Mouse (Mus musculus) brain, embryonic 14.5 days (tissue): ENCODE data around the gene 1700088E04Rik. TPM values are rescaled to one million over a fixed set of nuclear protein-coding genes. Genes with fewer than 3 reads are reported as not detected.

ENCODE experiments used
- DNase-seq: peaks from one replicate; pipeline ENCODE4 v3.0.0-alpha.2; 2011; ENCODE audit warnings: low read depth
- CTCF ChIP-seq: fragments of 200-500 bp; IDR thresholded peaks from 2 replicates; pipeline ENCODE4 v1.5.1; 2012; ENCODE audit warnings: inconsistent platforms, mild to moderate bottlenecking, moderate library complexity, borderline replicate concordance; ENCODE audit not compliant: insufficient read depth, insufficient read length; ENCODE audit errors: extremely low read depth
- POLR2A ChIP-seq: fragments of 200-500 bp; IDR thresholded peaks from 2 replicates; pipeline ENCODE4 v1.6.1; 2012; ENCODE audit warnings: mild to moderate bottlenecking, inconsistent platforms, borderline replicate concordance; ENCODE audit not compliant: poor library complexity, insufficient read depth, insufficient read length, severe bottlenecking; ENCODE audit errors: extremely low read depth
- polyA plus RNA-seq: library from polyadenylated mRNA; depleted of rRNA; stranded (reverse); fragments of >200 nt; gene quantifications from 2 replicates; pipeline ENCODE4 v1.2.3, GENCODE M21; 2012

The 1700088E04Rik gene
- polyA plus RNA-seq, 1 experiment, result 15.9 TPM

- TF ChIP-seq CTCF (no peak), POLR2A (0 out of 2 replicates have a peak, but pooled peaks have one; percentile 5)
- DNase-seq, result peak; percentile 32
Measured at GRCm38 (mm10) chr15:79109321-79109934, 31.6 kb downstream of the 1700088E04Rik start.

GRCm38 (mm10) chr15:79108421-79109320 lies 32.4 kb downstream of the 1700088E04Rik start, which contains the start of gene Micall1:
Gene Micall1, plus strand, starts transcription at chr15:79108898.
- peak; percentile 45 for DNase-seq
- TF ChIP-seq CTCF (no peak), POLR2A (peak; percentile 29; the same call in 1 of the 2 replicates)

DNA sequence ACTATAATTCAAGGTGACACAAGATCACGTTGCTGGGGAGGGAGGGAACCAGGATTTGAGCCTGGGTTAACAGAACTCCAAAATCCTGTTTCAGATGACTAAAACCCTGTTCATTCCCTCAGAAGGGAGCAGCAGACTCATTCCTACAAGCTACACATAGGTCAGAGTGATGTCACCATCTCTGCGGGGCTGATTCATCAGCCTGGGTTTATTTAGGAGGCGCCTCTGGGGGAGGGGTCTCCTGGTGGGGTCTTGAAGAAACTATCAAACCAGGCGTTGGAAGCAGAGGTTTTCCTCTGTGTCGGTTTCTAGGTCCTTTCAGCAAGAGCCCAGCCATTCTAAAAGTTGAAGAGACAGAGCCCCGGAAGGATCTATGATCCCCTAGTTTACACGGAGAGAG lies 33.1 kb downstream of the 1700088E04Rik start:
- DNase-seq, result peak; percentile 5
- TF ChIP-seq CTCF (no peak), POLR2A (no peak)

DNA sequence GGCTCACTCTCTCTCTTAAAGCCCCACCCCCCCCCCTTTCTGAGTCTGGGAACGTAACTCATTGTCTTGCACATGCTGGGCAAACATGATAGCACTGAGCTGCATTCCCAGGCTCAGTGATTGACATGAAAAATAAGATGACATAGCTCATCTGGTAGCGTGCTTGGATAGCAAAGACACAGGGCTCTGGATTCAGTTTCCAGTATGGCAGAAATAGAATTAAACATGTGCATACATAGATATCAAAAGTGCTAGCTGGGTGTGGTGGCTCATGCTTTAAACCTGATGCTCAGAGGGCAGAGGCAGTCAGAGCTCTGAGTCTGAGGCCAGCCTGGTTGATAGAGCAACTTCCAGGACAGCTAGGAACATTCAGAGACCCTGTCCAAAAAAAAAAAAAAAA lies 35.2 kb downstream of the 1700088E04Rik start:
- DNase-seq, result no peak
- TF ChIP-seq CTCF, result no peak
- no peak for TF ChIP-seq POLR2A

DNA sequence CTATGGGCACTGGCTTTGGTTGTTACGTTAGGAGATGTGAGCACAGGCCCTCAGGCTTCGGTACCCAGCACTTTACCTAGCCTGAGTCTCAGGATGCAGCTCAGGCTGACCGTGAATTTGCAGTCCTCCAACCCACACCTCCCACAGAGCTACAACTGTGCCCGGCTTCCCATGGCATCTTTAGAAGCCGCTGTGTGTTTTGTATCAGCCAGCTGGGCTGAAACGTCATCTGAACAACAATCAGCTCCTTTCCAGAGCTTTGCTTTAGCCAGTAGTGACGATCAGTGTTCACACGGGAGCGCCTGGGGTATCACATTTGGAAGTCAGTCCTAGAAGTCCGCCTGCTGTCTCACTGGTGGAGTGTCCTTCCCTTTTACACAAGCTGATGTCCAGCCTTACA lies 37.8 kb downstream of the 1700088E04Rik start:
- no peak for DNase-seq
- TF ChIP-seq POLR2A (no peak), CTCF (no peak)

DNA sequence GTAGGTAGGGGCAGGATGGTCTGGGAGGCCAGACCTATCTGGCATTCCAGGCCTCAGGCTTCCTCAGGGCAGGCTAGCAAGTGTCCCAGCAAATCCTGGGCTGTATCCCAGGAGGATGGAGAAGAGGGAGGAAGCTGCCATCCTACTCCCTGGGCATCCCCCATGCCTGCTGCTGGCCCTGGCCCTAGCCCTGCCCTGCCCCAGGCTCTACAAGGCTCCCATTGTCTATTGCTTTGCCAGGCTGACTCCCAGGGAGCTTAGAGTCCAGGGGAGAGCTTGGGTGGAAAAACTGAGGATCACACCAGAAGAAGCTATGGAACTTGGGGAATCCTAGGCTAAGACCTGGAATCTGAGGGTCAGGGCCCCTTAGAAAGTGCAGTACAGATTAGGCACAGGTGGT lies 39.5 kb downstream of the 1700088E04Rik start:
- TF ChIP-seq CTCF (no peak), POLR2A (no peak)
- DNase-seq, result no peak

- DNase-seq, result no peak
- TF ChIP-seq CTCF (no peak), POLR2A (no peak)
Measured at GRCm38 (mm10) chr15:79100391-79100790, 40.7 kb downstream of the 1700088E04Rik start.

DNA sequence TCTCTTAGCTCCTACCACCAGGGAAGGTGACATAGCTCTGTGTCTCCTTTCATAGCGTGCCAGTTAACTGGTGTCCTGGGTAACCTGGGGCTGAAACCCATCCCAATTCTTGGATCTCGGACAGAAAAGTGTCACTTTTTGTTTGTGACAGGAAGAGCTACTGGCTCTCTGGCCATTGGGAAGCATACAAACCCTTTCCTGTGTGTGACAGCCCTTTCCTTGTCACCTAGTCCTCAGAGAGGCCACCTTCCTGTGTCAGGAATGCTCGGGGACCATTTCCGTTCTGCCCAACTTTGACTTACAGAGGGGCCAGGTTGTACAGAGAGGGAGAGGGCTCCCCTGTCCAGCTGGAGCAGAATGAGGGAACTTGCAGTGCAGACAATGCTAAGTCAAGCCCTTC lies 41.6 kb downstream of the 1700088E04Rik start:
- no peak for DNase-seq
- no peak for TF ChIP-seq CTCF
- TF ChIP-seq POLR2A, result no peak

DNA sequence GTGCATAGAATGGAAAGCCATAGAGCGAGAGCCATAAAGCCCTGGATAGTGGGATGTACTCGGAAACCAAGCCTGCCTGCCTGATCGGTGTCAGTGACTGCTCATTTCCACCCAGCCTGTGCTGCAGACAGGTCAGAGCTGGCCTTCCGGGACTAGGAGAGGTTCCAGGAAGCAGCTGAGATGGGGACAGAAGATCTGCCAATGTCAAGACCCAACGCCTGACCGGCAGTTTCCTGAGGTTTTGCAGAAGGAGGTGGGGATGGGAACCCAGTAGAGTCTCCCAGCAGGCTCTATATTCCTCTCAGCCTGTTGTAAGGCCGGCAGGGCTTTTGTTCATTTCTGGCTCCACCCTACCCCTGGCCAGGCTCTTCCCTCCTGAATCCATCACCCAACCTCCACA lies 42.2 kb downstream of the 1700088E04Rik start:
- no peak for DNase-seq

DNA sequence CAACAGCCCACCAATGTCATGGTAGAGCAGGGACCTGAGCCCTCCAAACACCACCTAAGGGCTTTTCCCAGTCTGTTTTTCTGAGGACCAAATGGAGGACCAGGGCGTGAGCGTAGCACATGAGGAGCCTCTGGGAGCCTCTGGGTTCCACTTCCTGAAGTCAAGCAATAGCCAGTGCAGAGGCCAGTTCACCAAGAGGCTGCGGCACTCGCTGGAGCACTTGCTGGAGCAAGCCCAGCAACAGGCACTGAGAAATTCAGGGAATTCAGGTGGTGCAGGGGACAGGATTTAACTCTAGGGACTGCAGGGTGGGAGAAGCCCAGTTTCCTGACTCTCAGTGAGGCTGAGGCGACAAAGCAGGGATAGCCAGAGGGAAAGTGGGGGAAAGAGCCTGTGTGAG lies 42.8 kb downstream of the 1700088E04Rik start:
- TF ChIP-seq CTCF (no peak), POLR2A (no peak)
- DNase-seq, result no peak

More for the DNA sequence above, 42.2 kb downstream of the 1700088E04Rik start:
- TF ChIP-seq CTCF, result no peak
- TF ChIP-seq POLR2A, result no peak

GRCm38 (mm10) chr15:79097611-79098025 lies 43.4 kb downstream of the 1700088E04Rik start:
- DNase-seq, result peak; percentile 28
- TF ChIP-seq CTCF, result no peak
- TF ChIP-seq POLR2A, result no peak
